Mouse (Mus musculus) lung, embryonic 16.5 days (tissue): ENCODE results near the gene H2al1a. TPM values are rescaled to one million over a fixed set of nuclear protein-coding genes. Genes with fewer than 3 reads are reported as not detected.
"Not testable (repeated sequence)": the region's sequence is repeated elsewhere in the genome, so short reads cannot be mapped to it uniquely, and the experiment has no call there.

Experiments
- ATAC-seq: fragments of 200-750 bp; cut with Nextera tagmentation; 2 replicates; pipeline ENCODE4 v1.8.0; 2017; ENCODE audit warnings: low read depth, mild to moderate bottlenecking, moderate library complexity
- H3K27ac ChIP-seq: fragments of 300-500 bp; sonication (generic); 2 replicates; pipeline ENCODE4 v1.5.1; 2014; ENCODE audit warnings: mild to moderate bottlenecking, control low read depth, low read length
- H3K27me3 ChIP-seq: fragments of 300-500 bp; sonication (generic); 2 replicates; pipeline ENCODE4 v1.6.1; 2014; ENCODE audit warnings: low read depth, low read length, mixed read lengths; ENCODE audit not compliant: control insufficient read depth, insufficient read depth
- H3K36me3 ChIP-seq: fragments of 300-500 bp; sonication (generic); 2 replicates; pipeline ENCODE4 v1.6.1; 2014; ENCODE audit warnings: low read length; ENCODE audit not compliant: control insufficient read depth, insufficient read depth
- H3K4me1 ChIP-seq: fragments of 300-500 bp; sonication (generic); replicated peaks from 2 replicates; pipeline ENCODE4 v1.6.1; 2014; ENCODE audit warnings: low read length, mixed read lengths; ENCODE audit not compliant: control insufficient read depth, insufficient read depth
- H3K4me2 ChIP-seq: fragments of 300-500 bp; sonication (generic); 2 replicates; pipeline ENCODE4 v1.6.1; 2014; ENCODE audit warnings: low read depth, low read length, control low read depth
- H3K4me3 ChIP-seq: fragments of 300-500 bp; sonication (generic); 2 replicates; pipeline ENCODE4 v1.5.1; 2014; ENCODE audit warnings: mild to moderate bottlenecking, low read length, control low read depth
- H3K9ac ChIP-seq: fragments of 300-500 bp; sonication (generic); 2 replicates; pipeline ENCODE4 v1.6.1; 2014; ENCODE audit warnings: low read length, control low read depth
- H3K9me3 ChIP-seq: fragments of 300-500 bp; sonication (generic); 2 replicates; pipeline ENCODE4 v1.6.1; 2016; ENCODE audit warnings: low read length; ENCODE audit not compliant: control insufficient read depth
- WGBS: fragments of 180-500 bp; shearing (Covaris S2); extraction: QIAGEN DNeasy Blood & Tissue Kit; methylation state at CpG from one replicate; pipeline ENCODE4 v1.1.7; 2014; 5-methylcytosine and 5-hydroxymethylcytosine counted together
- polyA plus RNA-seq: library from polyadenylated mRNA; unstranded; fragments of >200 nt; fragmentation: Nextera tagmentation; extraction: Ambion mirVana; gene quantifications from 2 replicates; pipeline ENCODE4 v1.2.1, GENCODE M21; 2015

The H2al1a gene
- not detected in 2 replicates for polyA plus RNA-seq

DNA sequence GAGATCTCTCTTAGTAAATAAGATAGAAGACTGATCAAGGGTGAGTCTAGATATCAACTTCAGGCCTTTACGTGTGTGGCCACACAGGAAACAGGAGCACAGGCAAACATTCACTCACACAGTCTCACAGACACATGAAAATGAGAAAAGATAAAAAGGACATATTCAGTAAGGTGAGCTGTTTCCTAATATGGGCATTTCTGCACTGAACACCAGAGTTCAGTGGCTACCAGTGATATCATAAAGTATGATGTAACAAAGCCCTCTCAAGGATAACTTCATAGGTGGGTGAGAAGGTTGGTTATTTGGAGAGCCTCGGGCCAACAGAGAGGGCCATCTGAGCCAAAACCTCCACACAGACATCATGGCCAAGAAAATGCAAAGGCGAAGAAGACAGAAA lies at the start of gene H2al1a:
Gene H2al1a, plus strand, starts transcription at position 301 of the 400 bp plus-strand sequence.
- not testable (repeated sequence) for ATAC-seq, H3K4me3 ChIP-seq, H3K4me2 ChIP-seq, H3K36me3 ChIP-seq, H3K27me3 ChIP-seq, H3K4me1 ChIP-seq, H3K9me3 ChIP-seq, H3K9ac ChIP-seq, H3K27ac ChIP-seq
- WGBS, result no CpG with 5 or more reads among the region's 3 CpGs

DNA sequence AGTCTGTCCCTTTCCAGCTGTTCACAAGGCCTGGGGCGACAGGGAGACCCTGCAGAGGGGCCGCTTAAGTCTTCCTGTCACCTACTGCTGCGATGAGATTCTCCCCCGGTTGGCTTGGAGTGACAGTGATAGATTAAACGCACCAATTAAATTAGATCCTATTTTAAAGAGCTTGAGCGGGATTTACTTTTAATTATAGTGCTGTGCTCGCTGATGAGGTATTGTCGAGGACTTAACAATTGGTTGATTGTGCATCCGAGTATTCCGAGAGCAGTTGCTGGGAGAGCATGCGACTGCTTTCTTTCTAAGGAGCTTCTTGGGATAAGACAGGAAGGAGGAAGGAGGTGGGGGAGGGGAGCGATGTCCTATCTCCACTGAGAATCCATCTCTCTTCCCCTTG lies 48.9 kb upstream of the H2al1a start:
- ATAC-seq, result no peak
- no peaks in the 10 kb centered on the region for H3K9me3 ChIP-seq
- WGBS, result 29% methylated on average over 12 of the region's 12 CpGs

DNA sequence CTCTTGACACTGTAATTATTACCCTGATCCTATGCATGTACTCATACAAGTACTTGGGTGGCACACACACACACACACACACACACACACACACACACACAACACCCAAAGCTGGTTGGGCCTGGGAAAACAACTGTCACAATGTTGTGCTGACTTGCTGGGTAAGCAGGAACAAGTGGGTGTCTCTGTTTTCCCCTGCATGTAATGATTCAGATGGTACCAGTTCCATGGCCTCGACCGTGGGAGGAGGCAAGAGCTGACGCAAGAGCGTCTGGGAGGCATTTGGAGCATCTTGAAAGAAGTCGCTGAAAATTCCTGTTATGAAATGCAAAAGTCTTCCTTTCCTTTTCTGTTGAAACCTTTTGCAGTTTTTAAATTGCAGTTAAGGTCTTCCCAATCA lies 45.0 kb upstream of the H2al1a start:
- Histone ChIP-seq H3K27me3 (no peaks in the 10 kb centered on the region; the same call in 1 of the 2 replicates), H3K9me3 (no peaks in the 10 kb centered on the region), H3K4me1 (peaks cover 5% of the 10 kb centered on the region), H3K27ac (peak overlapping the region; percentile 6), H3K4me2 (no peak overlapping the region), H3K4me3 (no peak overlapping the region), H3K36me3 (no peaks in the 10 kb centered on the region), H3K9ac (no peak overlapping the region)
- 34% methylated on average over 5 of the region's 5 CpGs for WGBS
- no peak; the same call in 1 of the 2 replicates for ATAC-seq

More for the DNA sequence above, 48.9 kb upstream of the H2al1a start:
- H3K36me3 ChIP-seq, result no peaks in the 10 kb centered on the region
- no peak overlapping the region for H3K4me2 ChIP-seq
- H3K4me1 ChIP-seq, result no peaks in the 10 kb centered on the region; the same call in 1 of the 2 replicates
- H3K9ac ChIP-seq, result no peak overlapping the region
- H3K27me3 ChIP-seq, result no peaks in the 10 kb centered on the region; the same call in 1 of the 2 replicates
- no peak overlapping the region for H3K27ac ChIP-seq
- H3K4me3 ChIP-seq, result no peak overlapping the region

DNA sequence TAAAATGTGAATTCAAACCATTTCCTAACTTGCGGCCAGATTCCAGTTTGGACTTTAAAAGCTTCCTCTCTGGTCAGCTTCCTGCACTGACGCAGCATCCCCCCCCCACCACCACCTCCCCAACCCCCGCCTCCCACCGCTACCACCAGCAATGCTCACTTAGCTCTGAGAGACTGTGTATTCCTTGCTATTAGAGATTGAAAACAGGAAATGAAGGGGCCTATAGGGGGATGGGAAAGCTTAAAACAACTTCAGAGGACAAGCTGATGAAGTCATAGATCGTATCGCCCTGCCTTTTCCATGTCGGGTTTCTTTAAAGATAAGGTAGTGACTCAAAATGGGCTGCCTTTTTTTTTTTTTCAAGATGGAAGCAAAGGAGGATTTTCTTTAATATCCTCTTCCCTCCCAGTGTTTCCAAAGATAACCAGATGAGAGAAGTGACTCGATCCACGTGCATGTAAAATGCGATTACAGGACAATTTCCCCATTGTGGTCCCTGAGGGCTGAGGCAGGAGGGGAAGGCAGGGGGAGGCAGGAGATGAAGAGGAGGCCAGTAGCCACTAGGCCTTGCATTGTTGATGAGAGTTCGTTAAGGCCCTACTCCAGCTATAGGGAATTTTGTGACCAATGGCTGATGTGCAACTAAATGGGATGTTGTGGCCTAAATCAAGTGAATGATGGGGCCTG lies 44.4 kb upstream of the H2al1a start:
- no peak overlapping the region for H3K9ac ChIP-seq
- no peak overlapping the region for H3K4me3 ChIP-seq
- ATAC-seq, result peak; percentile 57

DNA sequence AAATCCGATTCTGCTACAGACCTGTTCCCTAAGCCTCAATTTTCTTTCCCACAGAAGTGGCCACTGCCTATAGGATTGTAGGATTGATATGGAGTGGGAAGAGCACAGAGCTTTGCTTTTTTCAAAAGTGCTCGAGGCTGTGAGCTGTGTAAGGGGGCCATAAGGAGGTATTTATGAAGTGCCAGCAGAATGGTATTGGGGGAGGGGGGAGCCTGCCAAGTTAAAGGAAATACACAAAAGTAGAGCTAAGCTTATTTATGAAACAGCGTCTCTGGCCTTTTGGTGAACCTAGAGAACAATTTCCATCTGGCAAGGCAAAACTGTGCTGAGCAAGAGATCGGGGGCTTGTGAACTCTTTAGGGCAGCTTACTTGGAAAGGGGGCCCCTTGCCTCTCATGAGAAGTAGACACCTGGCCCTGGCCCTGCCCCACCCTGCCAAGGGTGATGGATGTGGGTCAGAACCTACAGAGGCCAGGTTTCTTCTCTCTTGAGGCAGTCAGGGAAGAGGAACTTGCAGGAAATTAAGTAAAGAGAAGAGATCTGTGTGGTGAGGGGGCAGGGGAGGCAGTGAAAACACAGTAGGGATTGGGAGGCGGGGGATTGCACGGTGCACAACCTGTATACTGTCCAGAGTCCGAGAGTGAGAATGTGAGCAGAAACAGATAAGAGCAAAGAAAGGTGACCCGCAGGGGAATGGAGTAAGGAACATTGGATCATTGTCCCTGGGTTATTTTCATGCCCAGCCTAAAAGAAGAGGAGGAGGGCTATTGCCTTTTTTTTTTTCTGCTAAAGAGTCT lies 43.3 kb upstream of the H2al1a start:
- H3K4me3 ChIP-seq, result no peak overlapping the region
- WGBS, result 36% methylated on average over 8 of the region's 8 CpGs
- H3K27ac ChIP-seq, result no peak overlapping the region; the same call in 1 of the 2 replicates
- ATAC-seq, result peak; percentile 69
- H3K4me1 ChIP-seq, result peaks cover 5% of the 10 kb centered on the region
- no peak overlapping the region for H3K9ac ChIP-seq
- H3K4me2 ChIP-seq, result no peak overlapping the region
- H3K36me3 ChIP-seq, result no peaks in the 10 kb centered on the region
- H3K9me3 ChIP-seq, result no peaks in the 10 kb centered on the region
- H3K27me3 ChIP-seq, result no peaks in the 10 kb centered on the region

More for the DNA sequence above, 44.4 kb upstream of the H2al1a start:
- Histone ChIP-seq H3K4me2 (no peak overlapping the region), H3K9me3 (no peaks in the 10 kb centered on the region), H3K27me3 (no peaks in the 10 kb centered on the region; the same call in 1 of the 2 replicates), H3K4me1 (peaks cover 5% of the 10 kb centered on the region), H3K27ac (peak overlapping the region; percentile 6), H3K36me3 (no peaks in the 10 kb centered on the region)
- 26% methylated on average over 11 of the region's 11 CpGs for WGBS

DNA sequence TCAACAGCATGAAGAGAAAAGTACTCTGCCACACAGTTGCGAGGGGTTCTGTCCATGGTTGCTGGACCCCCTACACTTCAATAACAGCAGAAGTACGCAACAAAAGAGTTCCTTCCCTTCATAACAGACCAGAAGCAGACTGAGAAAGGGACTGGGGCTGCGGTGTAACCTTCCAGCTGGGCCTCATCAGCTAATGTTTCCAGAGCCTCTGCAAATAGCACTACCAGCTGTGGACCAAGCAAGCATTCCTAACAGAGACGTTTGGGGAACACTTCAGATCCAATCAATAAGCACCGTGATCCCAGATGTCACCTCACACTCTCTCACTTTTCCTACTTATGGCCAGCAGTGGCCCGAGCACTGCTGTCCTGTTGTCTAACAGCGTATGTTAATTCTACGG lies 34.1 kb upstream of the H2al1a start:
- WGBS, result 59% methylated on average over 8 of the region's 8 CpGs
- peak; percentile 51; the same call in 1 of the 2 replicates for ATAC-seq
- no peak overlapping the region for H3K27ac ChIP-seq
- H3K4me2 ChIP-seq, result no peak overlapping the region
- no peak overlapping the region for H3K4me3 ChIP-seq
- H3K9ac ChIP-seq, result no peak overlapping the region
- H3K4me1 ChIP-seq, result no peaks in the 10 kb centered on the region
- H3K9me3 ChIP-seq, result no peaks in the 10 kb centered on the region
- no peaks in the 10 kb centered on the region for H3K27me3 ChIP-seq
- H3K36me3 ChIP-seq, result no peaks in the 10 kb centered on the region

DNA sequence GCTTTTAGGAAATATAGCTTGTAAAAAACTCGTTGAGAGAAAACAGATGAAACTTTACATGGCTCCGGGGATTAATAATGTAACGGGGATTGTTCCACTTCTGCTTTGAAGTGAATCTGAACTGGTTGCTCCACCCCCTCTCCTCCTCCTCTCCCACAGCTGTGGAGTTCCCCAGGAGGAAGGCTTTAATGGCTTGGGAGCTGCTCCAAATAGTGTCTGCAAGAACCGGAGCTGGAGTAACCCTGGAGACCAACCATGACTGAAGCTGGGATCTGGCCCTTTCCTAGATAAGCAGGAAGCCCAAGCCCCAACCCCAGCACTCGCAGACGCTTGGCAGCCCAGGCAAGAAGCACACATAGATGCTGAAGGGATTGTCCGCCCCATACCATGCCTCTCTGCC lies 31.3 kb upstream of the H2al1a start:
- Histone ChIP-seq H3K4me2 (no peak overlapping the region), H3K36me3 (no peaks in the 10 kb centered on the region), H3K27ac (no peak overlapping the region), H3K4me3 (no peak overlapping the region), H3K9ac (no peak overlapping the region), H3K9me3 (no peaks in the 10 kb centered on the region), H3K4me1 (no peaks in the 10 kb centered on the region), H3K27me3 (no peaks in the 10 kb centered on the region)
- peak; percentile 86 for ATAC-seq
- 28% methylated on average over 7 of the region's 7 CpGs for WGBS

DNA sequence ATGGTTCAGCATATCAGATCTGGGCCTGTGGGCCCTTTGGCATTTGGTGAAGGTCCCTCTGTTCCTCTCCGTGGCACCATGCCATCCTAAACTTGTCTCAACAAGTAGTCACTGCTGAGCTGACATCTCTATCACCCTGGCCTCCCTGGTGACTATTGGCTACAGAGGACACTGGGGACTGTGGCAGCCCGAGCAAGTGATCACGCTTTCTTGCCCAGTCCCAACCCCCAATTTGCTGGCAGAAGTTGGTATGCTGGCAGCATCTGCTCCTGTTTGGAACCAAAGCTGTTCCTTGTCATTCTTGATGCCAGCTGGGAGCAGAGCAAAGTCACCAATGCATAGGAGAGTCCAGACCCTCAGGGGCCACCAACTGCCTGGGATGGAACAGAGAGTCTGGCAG lies 30.0 kb upstream of the H2al1a start:
- Histone ChIP-seq H3K36me3 (no peaks in the 10 kb centered on the region), H3K27me3 (no peaks in the 10 kb centered on the region), H3K27ac (no peak overlapping the region), H3K4me3 (no peak overlapping the region), H3K9ac (no peak overlapping the region), H3K9me3 (no peaks in the 10 kb centered on the region), H3K4me2 (no peak overlapping the region), H3K4me1 (no peaks in the 10 kb centered on the region)
- WGBS, result 82% methylated on average over 3 of the region's 3 CpGs
- no peak for ATAC-seq

DNA sequence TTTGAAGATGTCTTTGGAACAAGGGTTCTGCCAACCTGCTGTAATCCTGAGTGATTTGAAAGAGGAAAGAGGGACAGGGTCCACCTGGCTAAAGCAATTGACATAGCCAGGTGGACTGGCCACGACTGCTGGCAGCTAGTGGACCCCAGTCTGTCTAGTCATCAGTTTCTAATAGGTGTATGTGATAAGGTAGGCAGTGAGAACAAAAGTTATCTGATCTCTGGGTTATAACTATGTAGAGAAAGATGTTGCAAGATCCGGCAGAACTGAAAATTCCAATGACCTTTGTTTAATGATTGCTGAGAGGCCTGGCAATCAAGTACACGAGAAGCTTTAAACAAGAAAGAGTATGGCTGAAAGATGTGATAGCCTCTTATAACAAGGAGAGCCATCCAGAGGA lies 25.9 kb upstream of the H2al1a start:
- 50% methylated on average over 3 of the region's 3 CpGs for WGBS
- H3K9me3 ChIP-seq, result no peaks in the 10 kb centered on the region
- H3K9ac ChIP-seq, result no peak overlapping the region
- H3K27ac ChIP-seq, result no peak overlapping the region
- no peak overlapping the region for H3K4me3 ChIP-seq
- no peak for ATAC-seq
- no peaks in the 10 kb centered on the region for H3K27me3 ChIP-seq
- no peak overlapping the region for H3K4me2 ChIP-seq
- H3K36me3 ChIP-seq, result no peaks in the 10 kb centered on the region
- H3K4me1 ChIP-seq, result no peaks in the 10 kb centered on the region
